Mouse (Mus musculus): ENCODE results near the gene Igf2. TPM values are rescaled to one million over a fixed set of nuclear protein-coding genes. Genes with fewer than 3 reads are reported as not detected.
A peak's percentile ranks its signal among the peaks of the same experiment; 100 is the strongest.

Gene Igf2
- total RNA-seq (2014; fragmentation: Nextera tagmentation): not detected in 2 replicates
- total RNA-seq (2017): 0.46 TPM in 1 of 2 replicates, not detected in the other

DNA sequence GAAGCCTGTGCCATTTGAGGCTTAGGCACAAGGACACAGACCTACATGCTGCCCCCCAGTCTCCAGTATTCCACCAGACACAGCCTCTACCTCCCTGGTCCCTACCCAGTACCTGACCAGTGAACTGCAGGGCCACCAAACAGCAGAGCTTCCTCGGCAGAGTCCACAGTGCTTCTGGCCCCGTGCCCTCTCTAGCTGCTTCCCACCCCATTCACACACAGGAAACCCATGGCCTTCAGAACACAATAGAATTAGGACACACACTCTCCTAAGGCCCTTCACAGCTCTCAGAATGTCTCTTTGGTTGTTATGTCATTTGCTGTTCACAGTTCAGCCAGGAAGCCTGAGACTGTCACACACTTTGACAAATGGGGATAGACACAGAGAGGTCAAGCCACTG, at the start of gene Igf2:
TSS of gene Igf2 (minus strand) at position 158 of the 400 bp plus-strand sequence.
- ATAC-seq (replicated peaks; ENCODE audit: low FRiP score, low TSS enrichment, poor library complexity, severe bottlenecking): no peak

DNA sequence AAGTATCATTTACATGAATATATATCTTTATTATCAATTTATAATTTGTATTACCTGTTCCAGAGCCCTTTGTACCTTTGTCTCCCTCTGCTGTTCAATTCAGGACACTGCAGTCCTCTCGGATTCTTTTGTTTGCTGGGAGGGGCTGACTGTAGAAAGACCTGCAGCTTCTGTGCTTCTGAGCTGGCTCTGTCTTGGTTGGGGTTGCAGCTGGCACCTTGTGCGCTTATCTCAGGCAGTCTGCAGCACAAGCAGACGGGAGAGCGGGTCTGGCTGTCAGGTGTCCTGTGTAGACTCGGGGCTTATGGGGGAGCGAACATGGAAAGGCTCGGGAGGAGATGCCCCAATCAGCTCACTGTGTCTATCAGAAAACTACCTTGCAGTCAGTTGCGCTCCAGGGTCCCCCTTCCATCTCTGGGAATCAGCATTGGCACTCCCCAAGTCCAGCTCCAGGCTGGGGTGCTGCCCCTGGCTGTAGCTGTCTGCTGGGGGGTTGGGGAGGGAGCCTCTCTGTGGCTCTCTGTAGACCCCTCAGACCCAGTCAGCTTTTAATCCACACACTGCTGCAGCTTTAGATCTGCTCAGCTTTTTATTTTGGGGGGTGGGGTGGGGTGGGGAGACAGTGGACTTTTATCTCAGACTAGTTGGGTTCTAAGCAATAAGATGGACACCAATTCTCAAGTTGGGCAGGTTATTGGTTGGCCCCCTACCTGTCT, 48.3 kb upstream of the Igf2 start:
- ATAC-seq (replicated peaks; ENCODE audit: low FRiP score, low TSS enrichment, poor library complexity, severe bottlenecking): peak; percentile 73

DNA sequence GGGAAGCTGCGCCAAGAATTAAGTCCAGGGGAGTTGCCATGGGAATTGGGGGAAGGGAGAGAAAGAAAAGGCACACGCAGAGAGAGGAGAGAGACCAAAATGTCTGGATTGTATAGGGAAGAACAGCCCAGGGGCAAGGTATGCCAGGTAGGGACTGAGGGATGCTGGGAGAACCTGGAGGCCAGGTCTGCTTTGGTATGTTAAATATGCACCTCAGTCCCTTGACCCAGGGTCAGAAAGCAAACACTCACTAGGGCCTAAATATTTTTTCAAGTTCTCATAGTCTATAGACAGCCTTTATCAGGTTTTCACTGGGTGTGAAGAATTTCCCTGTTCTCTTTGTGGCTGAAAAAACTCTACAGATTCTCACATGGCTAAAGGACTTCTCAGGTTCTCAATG, 40.3 kb upstream of the Igf2 start:
- no peak for ATAC-seq (replicated peaks; ENCODE audit: low FRiP score, low TSS enrichment, poor library complexity, severe bottlenecking)

DNA sequence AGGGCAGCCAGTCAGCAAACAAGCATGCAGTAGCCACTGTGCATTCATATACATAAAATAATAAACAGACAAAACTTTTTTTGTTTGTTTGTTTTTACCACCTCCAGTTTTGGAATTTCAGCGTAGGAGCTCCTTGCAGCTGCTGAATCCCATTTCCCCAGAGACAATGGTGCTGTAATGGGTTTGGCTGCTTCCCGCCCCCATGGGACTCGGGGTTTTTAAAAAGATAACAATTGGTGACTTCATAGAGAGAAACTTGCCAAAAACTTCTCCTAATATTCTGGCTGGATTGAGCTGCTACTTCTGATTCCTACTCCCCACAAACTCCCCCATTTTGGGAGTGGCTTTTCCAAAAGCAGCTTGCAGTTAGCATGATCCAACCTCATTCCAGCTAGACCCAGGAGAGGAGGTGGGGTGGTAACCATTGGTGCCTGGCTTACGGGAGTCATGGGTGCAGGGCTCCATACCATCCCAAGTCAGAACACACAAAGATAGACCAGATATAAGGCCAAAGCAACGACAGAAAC, 32.8 kb upstream of the Igf2 start:
- no peak for ATAC-seq (replicated peaks; ENCODE audit: low FRiP score, low TSS enrichment, poor library complexity, severe bottlenecking)

DNA sequence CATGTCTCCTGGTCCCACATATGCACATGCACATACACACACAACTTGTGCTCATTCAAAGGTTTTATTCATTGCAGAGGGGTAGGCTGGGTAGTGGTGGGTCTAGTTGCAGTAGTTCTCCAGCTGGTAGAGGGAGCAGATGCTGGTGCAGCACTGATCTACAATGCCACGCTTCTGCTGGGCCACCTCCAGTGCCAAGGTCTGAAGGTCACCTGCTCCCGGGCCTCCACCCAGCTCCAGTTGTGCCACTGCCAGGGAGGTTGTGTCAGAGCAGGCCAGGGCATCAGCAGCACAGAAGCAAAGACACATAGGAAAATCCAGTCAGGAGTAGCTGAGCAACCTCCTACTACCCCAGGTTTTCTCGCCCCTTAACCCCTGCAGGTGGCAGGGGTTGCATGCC, 12.0 kb upstream of the Igf2 start:
- ATAC-seq (replicated peaks; ENCODE audit: low FRiP score, low TSS enrichment, poor library complexity, severe bottlenecking): no peak

DNA sequence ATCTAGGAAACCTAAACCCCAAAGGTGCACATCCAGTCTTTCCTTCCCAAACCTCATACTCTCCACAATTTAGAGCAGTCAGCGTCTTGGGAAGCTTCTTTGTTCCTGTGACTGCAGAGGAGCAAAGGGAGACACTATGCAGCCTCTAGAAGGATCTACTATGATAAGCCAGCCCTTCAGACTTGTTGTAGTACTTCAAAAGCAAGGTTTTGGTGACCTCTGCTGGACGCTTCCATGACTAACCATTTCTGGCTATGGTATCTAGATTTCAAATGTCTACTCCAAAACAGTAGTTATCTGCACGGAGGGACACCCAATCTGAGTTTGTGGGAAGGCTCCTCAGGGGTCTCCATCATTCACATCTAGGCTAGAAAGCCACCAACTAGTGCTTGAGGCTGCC, 9.0 kb upstream of the Igf2 start:
- ATAC-seq (replicated peaks; ENCODE audit: low FRiP score, low TSS enrichment, poor library complexity, severe bottlenecking): peak; percentile 77

DNA sequence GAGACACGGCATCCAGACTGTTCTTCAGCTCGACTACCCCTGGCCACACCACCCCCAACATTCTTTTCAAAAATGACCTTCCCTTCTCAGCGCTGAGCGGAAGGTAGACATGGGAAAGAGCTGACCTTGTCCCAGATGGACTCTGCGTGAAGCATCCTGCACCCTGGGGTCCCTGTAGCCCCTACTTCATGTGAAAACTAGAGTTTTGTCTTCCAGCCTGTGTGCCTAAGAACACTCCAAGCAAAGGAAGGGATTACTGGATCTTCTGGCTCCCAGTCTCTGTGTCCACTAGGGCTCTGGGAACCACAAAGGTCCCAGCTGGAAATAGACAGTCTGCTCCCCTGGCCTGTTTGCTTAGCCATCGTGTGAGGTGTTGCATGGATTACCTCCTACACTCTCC, 8.5 kb upstream of the Igf2 start:
- ATAC-seq (replicated peaks; ENCODE audit: low FRiP score, low TSS enrichment, poor library complexity, severe bottlenecking): no peak

DNA sequence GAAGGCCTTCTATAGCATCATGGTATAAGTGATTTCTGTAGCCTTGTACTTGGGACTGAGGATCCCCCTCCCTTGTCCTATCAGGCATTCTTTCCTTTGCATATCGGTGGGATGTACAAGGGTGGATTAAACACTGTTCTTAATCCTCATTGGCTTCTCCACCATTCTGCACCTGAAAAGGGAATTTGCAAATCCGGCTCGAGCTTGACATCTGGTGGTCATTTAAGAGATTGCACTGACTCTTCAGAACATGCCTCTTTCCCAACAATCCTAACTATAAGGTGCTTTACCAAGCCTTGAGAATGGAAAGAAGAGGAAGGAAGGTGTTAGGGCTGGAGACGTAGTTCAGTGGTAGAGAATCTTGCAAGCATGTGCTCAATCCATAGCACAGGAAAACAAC, 5.5 kb upstream of the Igf2 start:
- ATAC-seq (replicated peaks; ENCODE audit: low FRiP score, low TSS enrichment, poor library complexity, severe bottlenecking): no peak

DNA sequence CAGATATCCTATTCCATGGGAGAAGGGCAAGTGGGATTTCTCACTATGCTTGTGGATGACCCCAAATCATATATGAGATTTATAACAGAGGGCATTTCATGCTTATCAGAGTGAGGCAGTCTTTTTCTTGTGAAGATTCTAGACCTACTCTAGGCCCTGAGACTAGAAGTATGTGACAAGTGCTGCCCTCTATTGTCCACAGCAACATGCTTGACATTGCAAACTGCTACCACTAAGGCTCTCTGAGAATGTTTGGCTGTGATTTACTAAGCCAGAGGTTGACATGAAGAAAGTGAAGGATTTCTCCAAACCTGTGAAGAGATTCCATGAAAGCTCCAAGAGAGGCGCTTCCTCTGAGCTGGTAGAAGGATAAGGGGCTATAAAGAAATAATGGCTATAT, 4.5 kb upstream of the Igf2 start:
- no peak for ATAC-seq (replicated peaks; ENCODE audit: low FRiP score, low TSS enrichment, poor library complexity, severe bottlenecking)

DNA sequence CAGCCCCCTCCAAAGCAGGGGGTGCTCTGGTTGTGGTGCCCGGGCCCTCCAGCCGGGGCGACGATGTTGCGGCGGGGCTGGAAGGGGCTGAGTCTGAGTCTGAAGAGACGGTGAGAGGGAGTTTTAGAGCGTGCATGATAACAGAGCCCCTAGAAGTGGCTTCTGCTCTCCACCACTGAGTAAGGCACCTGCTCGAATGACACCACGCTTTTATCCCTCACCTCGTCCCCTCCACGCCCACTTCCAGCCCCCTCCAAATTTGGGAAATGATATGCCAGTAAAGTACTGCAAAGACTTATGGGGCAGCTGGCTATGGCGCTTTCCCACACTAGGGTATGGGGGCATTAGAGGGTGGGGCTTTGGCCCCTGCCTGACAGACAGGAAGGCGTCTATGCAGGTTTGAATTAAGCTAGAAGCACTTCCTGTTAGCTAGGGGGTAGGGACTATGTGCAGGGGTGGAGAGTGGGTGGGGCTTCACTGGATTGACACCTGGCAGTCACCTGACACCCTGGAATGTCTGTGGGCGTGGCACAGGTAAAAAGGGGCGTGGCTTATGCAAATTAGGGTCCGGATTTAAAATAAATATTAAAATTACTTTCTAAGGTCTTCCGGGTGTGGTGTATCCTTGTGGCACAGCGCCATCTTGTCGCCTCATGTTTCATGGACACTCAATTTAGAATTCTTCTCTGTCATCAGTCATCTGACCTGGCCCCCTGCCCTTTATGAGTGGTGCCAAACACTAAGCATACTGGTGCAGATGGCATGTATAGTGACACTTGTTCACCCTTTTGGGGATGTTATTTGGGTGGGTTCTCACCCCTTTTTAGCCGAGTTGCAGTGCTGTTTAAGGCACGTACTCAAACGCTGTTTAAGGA, 3.4 kb upstream of the Igf2 start, which contains the start of gene Gm49394:
TSS of gene Gm49394 (minus strand) at position 192 of the 875 bp plus-strand sequence.
- no peak for ATAC-seq (replicated peaks; ENCODE audit: low FRiP score, low TSS enrichment, poor library complexity, severe bottlenecking)

DNA sequence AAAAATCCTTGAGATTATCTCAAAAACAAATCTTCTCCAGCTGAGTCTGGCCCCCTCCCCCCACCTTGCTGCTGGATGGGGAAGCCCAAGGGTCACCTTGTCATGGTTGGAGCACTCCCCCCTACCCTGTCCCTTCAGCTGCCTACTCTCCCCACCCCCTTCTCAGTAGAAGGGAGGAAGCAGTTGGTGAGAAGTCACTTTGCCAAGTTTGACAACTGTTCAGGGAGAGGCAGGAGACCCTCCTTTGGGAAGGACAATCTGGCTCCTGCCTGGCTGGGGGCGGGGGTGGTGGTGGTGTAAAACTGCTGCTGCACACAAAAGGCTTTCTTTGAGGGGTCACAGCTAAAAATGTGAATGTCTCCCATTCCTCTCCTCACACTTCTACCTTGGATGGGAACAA, 1.7 kb upstream of the Igf2 start:
- ATAC-seq (replicated peaks; ENCODE audit: low FRiP score, low TSS enrichment, poor library complexity, severe bottlenecking): no peak

DNA sequence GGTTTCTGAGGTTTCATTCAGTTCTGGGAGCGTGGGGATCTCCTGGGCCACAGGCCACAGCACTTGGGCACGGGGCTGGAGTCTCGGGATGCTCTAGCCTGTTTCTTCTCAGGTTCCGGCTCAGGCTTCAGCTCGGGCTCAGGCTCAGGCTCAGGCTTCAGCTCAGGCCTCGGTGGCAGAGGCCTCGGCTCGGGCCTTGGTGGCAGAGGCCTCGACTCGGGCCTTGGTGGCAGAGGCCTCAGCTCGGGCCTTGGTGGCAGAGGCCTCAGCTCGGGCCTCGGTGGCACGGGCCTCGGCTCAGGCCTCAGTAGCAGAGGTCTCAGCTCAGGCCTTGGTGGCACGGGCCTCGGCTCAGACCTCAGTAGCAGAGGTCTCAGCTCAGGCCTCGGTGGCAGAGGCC, 905 bp upstream of the Igf2 start:
- no peak for ATAC-seq (replicated peaks; ENCODE audit: low FRiP score, low TSS enrichment, poor library complexity, severe bottlenecking)

DNA sequence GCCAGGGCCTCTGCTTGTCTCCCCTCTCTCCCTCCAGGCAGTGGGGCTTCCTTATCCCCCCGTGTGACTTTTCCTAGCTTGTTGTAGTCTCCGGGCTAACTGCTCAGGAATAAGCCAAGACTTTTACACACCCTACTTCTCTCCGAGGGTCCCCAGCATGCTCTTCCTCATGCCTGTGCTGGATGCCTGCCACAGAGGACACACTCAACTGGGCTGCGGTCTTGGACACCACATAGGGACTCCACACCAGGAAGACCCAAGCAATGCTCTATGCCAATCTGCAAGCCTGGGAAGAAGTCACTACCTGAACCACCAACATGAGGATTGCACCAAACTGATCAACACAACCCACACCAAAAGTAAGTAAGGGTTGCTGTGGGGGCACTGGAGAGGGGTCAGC, 507 bp downstream of the Igf2 start:
- ATAC-seq (replicated peaks; ENCODE audit: low FRiP score, low TSS enrichment, poor library complexity, severe bottlenecking): no peak

DNA sequence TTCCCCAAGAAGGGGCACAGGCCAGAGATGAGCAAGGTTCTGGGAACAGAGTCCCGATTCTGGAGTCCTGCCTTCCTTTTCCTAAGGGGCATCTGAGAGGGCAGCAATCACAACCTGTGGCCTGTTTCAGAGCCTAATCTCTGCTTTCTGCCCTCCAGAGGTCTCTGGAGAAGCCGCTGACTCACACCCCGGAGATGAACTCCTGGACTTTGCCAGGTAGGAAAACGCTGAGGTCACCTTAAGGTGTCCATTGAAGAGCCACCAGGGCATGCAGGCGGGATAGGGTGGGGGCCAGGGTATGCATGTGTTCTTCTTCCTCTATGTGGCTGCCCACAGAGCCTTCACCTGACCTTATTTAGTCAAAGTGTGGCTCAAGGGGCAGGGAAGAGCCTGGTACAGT, 1.3 kb downstream of the Igf2 start:
- ATAC-seq (replicated peaks; ENCODE audit: low FRiP score, low TSS enrichment, poor library complexity, severe bottlenecking): no peak

DNA sequence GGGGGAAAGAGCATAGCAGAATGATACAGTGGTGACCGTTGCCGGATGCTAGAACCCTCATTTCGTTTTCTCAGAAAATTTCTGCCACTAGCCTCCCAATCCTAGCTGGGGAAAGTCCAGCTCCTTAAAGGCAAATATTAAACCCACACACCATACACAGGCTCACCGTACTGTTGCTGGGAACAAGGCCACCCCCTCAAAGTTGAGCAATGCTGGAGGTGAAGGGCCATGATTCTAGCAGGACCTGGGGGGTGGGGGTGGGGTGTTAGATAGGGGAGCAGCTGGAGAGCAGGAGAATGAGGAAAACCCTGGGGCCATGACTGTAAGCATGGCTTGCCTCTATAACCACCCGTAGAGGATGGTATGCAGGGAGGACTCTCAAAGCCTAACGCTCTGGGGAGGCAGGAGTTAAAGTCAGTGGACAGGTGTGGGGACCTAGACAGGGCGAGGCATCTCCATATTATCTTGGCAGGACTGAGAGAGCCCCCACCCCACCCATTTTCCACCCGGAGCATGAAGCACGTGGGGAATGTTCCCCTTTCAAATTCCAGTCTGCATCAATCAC, 2.1 kb downstream of the Igf2 start:
- no peak for ATAC-seq (replicated peaks; ENCODE audit: low FRiP score, low TSS enrichment, poor library complexity, severe bottlenecking)

DNA sequence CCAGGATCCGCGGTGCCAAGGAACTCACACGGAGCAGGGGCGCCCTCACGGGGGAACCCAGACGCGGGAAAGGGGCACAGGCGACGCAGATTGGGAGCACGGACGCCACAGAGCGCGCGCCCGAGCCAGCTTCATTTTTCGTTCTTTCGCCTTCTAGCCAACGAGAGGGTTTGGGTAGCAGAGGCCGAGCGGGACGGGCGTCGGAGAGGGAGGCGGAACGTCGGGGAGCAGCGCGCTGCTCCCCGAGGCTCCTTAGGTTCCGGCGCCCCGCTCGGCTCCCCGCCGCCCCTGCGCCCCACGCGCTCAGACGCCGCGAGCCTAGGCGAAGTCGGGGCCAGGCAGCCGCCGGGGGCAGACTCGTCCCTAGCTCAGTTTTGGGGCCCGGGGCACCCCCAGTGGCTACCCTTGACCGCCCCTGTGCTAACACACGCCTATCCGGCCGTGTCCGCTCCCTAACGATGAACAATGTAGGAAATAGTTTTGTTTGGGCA, 2.6 kb downstream of the Igf2 start:
- ATAC-seq (replicated peaks; ENCODE audit: low FRiP score, low TSS enrichment, poor library complexity, severe bottlenecking): no peak

DNA sequence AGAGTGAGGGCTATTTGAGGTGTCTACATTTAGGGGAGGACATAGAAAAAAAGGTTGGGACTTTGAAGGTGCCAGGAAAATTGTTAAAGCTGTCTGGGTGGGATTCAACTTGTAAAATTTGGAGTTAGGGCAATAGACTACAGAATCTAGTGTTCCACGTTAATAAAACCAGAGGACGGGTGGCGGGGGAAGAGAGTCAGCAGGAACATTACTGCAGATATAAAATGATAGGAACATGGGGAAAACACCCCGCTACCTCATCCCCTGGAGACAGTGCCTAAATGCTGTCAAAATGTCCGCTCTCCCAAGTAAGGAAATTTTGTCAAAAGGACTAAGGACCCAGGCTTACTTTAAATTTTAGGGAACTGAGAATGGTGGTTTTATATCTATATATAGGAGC, 3.5 kb downstream of the Igf2 start:
- ATAC-seq (replicated peaks; ENCODE audit: low FRiP score, low TSS enrichment, poor library complexity, severe bottlenecking): no peak

DNA sequence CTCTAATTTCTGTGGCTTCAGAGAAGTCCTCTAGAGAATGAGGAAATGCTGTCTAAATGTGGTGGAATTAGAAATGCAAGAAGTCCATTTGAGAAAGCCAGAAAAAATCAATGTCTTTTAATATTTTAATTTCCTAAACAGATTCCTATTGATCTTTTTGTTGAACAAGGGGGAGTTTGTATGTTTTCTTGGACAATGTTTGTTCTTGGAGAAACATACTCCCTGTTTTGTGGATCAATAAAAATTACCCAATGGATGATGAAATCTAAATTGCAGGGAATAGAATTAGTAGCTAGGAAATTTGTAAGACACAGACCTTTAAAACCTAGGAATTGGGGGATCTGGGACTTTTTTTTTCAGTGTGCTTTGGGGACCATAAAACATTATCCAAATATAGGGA, 4.8 kb downstream of the Igf2 start:
- ATAC-seq (replicated peaks; ENCODE audit: low FRiP score, low TSS enrichment, poor library complexity, severe bottlenecking): no peak

DNA sequence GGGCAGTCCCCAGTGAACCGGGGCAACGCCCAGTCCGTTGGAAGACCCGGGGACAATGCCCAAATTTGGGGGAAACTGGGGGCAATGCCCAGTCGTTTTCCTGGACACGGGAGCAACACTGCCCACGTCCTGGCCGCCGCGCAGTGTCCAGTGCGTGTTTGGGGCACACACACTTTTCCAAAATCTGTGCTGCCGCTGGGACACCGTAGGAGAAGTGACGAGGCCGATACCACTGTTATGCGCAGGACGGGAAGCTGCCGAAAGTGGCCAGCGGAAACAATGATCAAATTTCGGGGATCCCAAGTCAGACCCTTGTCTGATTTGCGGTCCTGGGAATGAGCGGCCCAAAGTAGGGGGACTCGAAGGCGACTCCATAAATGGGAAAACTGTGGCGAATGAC, 5.6 kb downstream of the Igf2 start:
- ATAC-seq (replicated peaks; ENCODE audit: low FRiP score, low TSS enrichment, poor library complexity, severe bottlenecking): no peak

DNA sequence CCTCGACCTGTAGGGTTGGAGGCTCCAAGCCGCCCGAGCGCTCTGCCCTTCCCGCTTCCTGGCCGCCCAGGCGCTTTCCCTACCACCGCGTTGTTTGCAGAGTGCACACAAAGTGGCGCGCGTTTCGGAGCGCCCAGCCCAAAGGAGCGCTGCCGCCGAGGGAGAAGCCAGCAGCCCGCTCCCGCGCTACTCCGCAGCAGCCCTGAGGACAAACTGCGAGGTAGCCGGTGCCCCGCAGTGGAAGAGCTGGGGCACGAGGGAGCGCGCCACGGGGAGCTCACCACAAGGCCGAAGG, 6.0 kb downstream of the Igf2 start:
- ATAC-seq (replicated peaks; ENCODE audit: low FRiP score, low TSS enrichment, poor library complexity, severe bottlenecking): no peak

All from megakaryocyte-erythroid progenitor cell, adult 5-6 weeks (primary cell).